Mouse (Mus musculus) heart, embryonic 14.5 days (tissue): ENCODE measurements around the gene Hoxc5. TPM values are rescaled to one million over a fixed set of nuclear protein-coding genes. Genes with fewer than 3 reads are reported as not detected.

Experiments used
- ATAC-seq: fragments of 200-750 bp; cut with Nextera tagmentation; 2 replicates; pipeline ENCODE4 v1.8.0; 2017; ENCODE audit warnings: low read depth, moderate TSS enrichment; ENCODE audit not compliant: insufficient number of reproducible peaks, insufficient read depth, low FRiP score
- H3K27ac ChIP-seq, 2 experiments: fragments of 200-500 bp in 1 of 2; fragments of 300-500 bp in 1 of 2; sonication (generic) in 1 of 2; replicated peaks in 1 of 2; 2 replicates each; pipeline ENCODE4 v1.5.1; 2012 to 2014; ENCODE audit warnings: low read depth in 2 of 2, low read length in 2 of 2, control low read depth in 1 of 2, mild to moderate bottlenecking in 1 of 2, mixed read lengths in 1 of 2; ENCODE audit not compliant: control insufficient read depth in 1 of 2, insufficient read depth in 1 of 2
- H3K27me3 ChIP-seq: fragments of 300-500 bp; sonication (generic); 2 replicates; pipeline ENCODE4 v1.6.1; 2014; ENCODE audit warnings: mild to moderate bottlenecking, low read length, control low read depth; ENCODE audit not compliant: control insufficient read depth, insufficient read depth
- H3K36me3 ChIP-seq: fragments of 300-500 bp; sonication (generic); 2 replicates; pipeline ENCODE4 v1.6.1; 2014; ENCODE audit warnings: mild to moderate bottlenecking, control low read depth, low read length, mixed read lengths; ENCODE audit not compliant: control insufficient read depth, insufficient read depth
- H3K4me1 ChIP-seq, 2 experiments: fragments of 200-500 bp in 1 of 2; fragments of 300-500 bp in 1 of 2; sonication (generic) in 1 of 2; 2 replicates each; pipeline ENCODE4 v1.6.1; 2012 to 2014; ENCODE audit warnings: low read length in 2 of 2, control low read depth in 1 of 2, mixed read lengths in 1 of 2; ENCODE audit not compliant: control insufficient read depth in 2 of 2, insufficient read depth in 2 of 2
- H3K4me2 ChIP-seq: fragments of 300-500 bp; sonication (generic); 2 replicates; pipeline ENCODE4 v1.6.1; 2014; ENCODE audit warnings: mild to moderate bottlenecking, low read length
- H3K4me3 ChIP-seq, 2 experiments: fragments of 200-500 bp in 1 of 2; fragments of 300-500 bp in 1 of 2; sonication (generic) in 1 of 2; 2 replicates each; pipeline ENCODE4 v1.5.1; 2012 to 2014; ENCODE audit warnings: low read length in 2 of 2, mild to moderate bottlenecking in 2 of 2, control low read depth in 1 of 2, low read depth in 1 of 2, moderate library complexity in 1 of 2; ENCODE audit not compliant: control insufficient read depth in 1 of 2, insufficient read depth in 1 of 2
- H3K9ac ChIP-seq: fragments of 300-500 bp; sonication (generic); 2 replicates; pipeline ENCODE4 v1.6.1; 2014; ENCODE audit warnings: mild to moderate bottlenecking, low read length
- H3K9me3 ChIP-seq: fragments of 300-500 bp; sonication (generic); 2 replicates; pipeline ENCODE4 v1.6.1; 2016; ENCODE audit warnings: low read length, control low read depth; ENCODE audit not compliant: control insufficient read depth
- WGBS: fragments of 180-500 bp; shearing (Covaris S2); extraction: QIAGEN DNeasy Blood & Tissue Kit; methylation state at CpG from one replicate; pipeline ENCODE4 v1.1.7; 2014; 5-methylcytosine and 5-hydroxymethylcytosine counted together
- microRNA counts: library from miRNA; unstranded; fragments of <30 nt; microRNA quantifications from one replicate; lab custom pipeline; 2016
- microRNA-seq: library from miRNA; unstranded; fragments of <30 nt; microRNA quantifications from one replicate; pipeline ENCODE4, GENCODE M21; 2016
- polyA plus RNA-seq: library from polyadenylated mRNA; unstranded; fragments of >200 nt; fragmentation: Nextera tagmentation; extraction: Ambion mirVana; gene quantifications from 2 replicates; pipeline ENCODE4 v1.2.1, GENCODE M21; 2014

The Hoxc5 gene
- polyA plus RNA-seq, 1 experiment from 2014 or later, result 0.07 TPM

GRCm38 (mm10) chr15:103060341-103061130 lies 93.3 kb downstream of the Hoxc5 start:
- no peaks in the 10 kb centered on the region for H3K36me3 ChIP-seq
- 0 out of 2 replicates have a peak overlapping the region, but pooled peaks have one; percentile 11 for H3K4me2 ChIP-seq
- no peaks in the 10 kb centered on the region; a peak in 1 of 4 replicates for H3K4me1 ChIP-seq
- 3% methylated on average over 36 of the region's 36 CpGs for WGBS
- no peak overlapping the region for H3K9ac ChIP-seq
- no peaks in the 10 kb centered on the region for H3K9me3 ChIP-seq
- peaks cover 95% of the 10 kb centered on the region for H3K27me3 ChIP-seq
- H3K27ac ChIP-seq, result no peak overlapping the region
- ATAC-seq, result no peak
- H3K4me3 ChIP-seq, result no peak overlapping the region

DNA sequence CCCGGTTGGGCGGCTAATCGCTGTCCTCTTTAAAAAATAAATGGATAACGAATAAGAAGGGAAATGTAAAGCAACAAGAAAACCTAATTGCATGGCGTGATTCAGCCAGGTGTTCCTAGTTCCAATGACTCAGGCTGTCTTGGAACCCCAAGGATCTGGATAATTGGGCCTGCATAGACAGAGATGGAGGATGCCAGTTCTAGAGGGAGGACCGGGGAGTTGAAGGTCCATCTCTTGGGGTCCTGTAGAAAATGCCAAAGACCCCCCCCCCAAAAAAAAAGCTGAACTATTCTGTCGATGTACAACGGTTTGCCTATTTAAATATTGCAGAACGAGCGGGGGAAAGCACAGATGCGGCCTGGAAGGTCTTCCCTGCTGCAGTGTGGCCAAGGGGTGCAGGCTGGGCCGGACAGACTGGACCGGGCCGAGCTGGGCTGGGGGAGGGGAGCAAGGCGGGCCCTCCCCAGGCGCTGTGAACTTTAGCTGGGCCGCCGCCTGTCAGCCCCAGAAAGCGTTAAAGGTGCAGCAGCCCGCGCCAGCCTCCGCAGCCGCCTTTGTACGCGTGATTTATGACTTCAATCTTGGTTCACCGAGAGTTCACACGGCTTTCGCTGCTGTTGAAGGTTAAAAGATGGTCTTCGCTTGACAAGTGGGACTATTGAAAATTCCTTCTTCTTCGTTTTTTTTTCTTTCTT lies 94.0 kb downstream of the Hoxc5 start:
- Histone ChIP-seq H3K27me3 (peaks cover 95% of the 10 kb centered on the region), H3K9ac (no peak overlapping the region), H3K4me2 (0 out of 2 replicates have a peak overlapping the region, but pooled peaks have one; percentile 11), H3K27ac (no peak overlapping the region), H3K36me3 (no peaks in the 10 kb centered on the region), H3K4me3 (peak overlapping the region in 1 of 2 experiments; percentile 8; a peak in 1 of 4 replicates), H3K4me1 (no peaks in the 10 kb centered on the region; a peak in 1 of 4 replicates), H3K9me3 (no peaks in the 10 kb centered on the region)
- no peak for ATAC-seq
- under 1% methylated on average over 30 of the region's 30 CpGs for WGBS

DNA sequence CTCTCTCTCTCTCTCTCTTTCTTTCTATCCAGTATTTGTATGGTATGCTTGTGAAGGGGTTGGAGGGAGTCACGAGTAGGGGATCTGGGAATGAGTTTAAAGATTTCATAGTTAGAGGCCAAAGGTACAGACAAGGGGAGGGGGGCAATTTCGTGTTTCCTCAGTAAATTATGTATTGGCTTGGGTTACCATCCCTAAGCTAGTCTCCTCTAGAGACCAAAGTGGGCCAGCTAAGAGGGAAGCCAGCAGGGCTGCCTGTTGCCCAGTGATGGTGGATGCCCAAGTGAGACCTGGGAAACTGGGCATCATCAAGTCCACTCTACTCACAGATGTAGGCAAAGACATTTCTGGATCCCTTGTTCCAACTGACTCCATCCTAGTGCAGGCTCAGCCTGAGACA lies 94.7 kb downstream of the Hoxc5 start:
- Histone ChIP-seq H3K4me3 (no peak overlapping the region), H3K9ac (no peak overlapping the region), H3K27me3 (peaks cover 95% of the 10 kb centered on the region), H3K27ac (no peak overlapping the region), H3K9me3 (no peaks in the 10 kb centered on the region), H3K36me3 (no peaks in the 10 kb centered on the region), H3K4me2 (no peak overlapping the region), H3K4me1 (no peaks in the 10 kb centered on the region; a peak in 1 of 4 replicates)
- no peak for ATAC-seq
- 7% methylated on average over 2 of the region's 2 CpGs for WGBS

DNA sequence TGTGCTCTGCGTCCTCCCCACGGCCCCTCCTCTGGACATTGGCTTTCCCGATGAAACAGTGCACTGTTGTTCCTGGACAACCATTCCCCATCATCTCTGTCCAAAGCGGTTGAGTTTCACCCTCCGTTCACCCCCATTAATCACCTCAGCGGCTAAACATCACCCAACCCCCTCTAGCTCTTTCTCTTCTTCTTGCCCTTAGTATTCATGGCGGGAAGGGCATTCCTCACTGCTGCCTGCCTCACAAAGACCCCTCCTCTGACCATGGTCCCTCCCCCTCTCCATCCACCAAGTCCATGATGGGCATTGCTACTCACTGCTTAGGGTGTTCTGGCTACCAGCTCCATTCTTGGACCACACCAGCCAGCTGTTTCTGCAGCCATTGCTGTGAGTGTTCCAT lies 98.4 kb downstream of the Hoxc5 start:
- H3K9ac ChIP-seq, result no peak overlapping the region
- no peaks in the 10 kb centered on the region; a peak in 1 of 4 replicates for H3K4me1 ChIP-seq
- no peak overlapping the region for H3K4me3 ChIP-seq
- WGBS, result 35% methylated on average over 7 of the region's 7 CpGs
- H3K9me3 ChIP-seq, result no peaks in the 10 kb centered on the region
- H3K4me2 ChIP-seq, result no peak overlapping the region
- no peaks in the 10 kb centered on the region for H3K36me3 ChIP-seq
- peaks cover 98% of the 10 kb centered on the region for H3K27me3 ChIP-seq
- no peak overlapping the region for H3K27ac ChIP-seq
- ATAC-seq, result no peak

MicroRNAs encoded within 50 kb of the gene (microRNA counts, 519-probe panel; counts per million panel counts)
- microRNA mmu-miR-615-3p (lab: Ali Mortazavi, UCI), result 322 counts per million, percentile 70 among the panel's probes with 10 or more counts
- 322 counts per million, percentile 70 among the panel's probes with 10 or more counts for microRNA mmu-miR-615-5p (lab: Ali Mortazavi, UCI)

Small RNA genes lying within 50 kb of the gene (microRNA-seq; reads per million reads assigned to microRNA genes)
- gene Mir196a-2 (not detected), gene Mir615 (21.8 reads per million, percentile 32 among the genes with 10 or more reads in this experiment)

Other genes starting within 250 kb of the Hoxc5 start
- 66.2 and 66.5 TPM in 2 replicates for gene Calcoco1, start 245.3 kb upstream of the Hoxc5 start, polyA plus RNA-seq
- gene Hoxc13, start 46.3 kb upstream of the Hoxc5 start, polyA plus RNA-seq, result not detected in 2 replicates
- gene Hoxc12, start 30.7 kb upstream of the Hoxc5 start, polyA plus RNA-seq, result not detected in 2 replicates
- not detected in 2 replicates for gene Hoxc11, start 13.0 kb upstream of the Hoxc5 start, polyA plus RNA-seq
- gene Hoxc10, start 647 bp upstream of the Hoxc5 start, polyA plus RNA-seq, result not detected in 2 replicates
- not detected in 2 replicates for gene Hoxc9, start 9.0 kb downstream of the Hoxc5 start, polyA plus RNA-seq
- not detected in 2 replicates for gene Hoxc8, start 23.2 kb downstream of the Hoxc5 start, polyA plus RNA-seq
- gene Hoxc6, start 30.8 kb downstream of the Hoxc5 start, polyA plus RNA-seq, result 0.15 and 0.22 TPM in 2 replicates
- 0.30 TPM in 1 of 2 replicates, not detected in the other for gene Hoxc4, start 51.5 kb downstream of the Hoxc5 start, polyA plus RNA-seq
- 17.8 and 18.6 TPM in 2 replicates for gene Smug1, start 199.6 kb downstream of the Hoxc5 start, polyA plus RNA-seq